Mouse (Mus musculus) C2C12 (cell line): ENCODE data around the gene Cdk4.

Experiments
- CTCF ChIP-seq: IDR thresholded peaks from one replicate; pipeline ENCODE4 v1.5.1; 2011; ENCODE audit not compliant: control insufficient read depth, insufficient read depth, insufficient read length
- FOSL1 ChIP-seq: IDR thresholded peaks from one replicate; pipeline ENCODE4 v1.8.0; 2011; ENCODE audit warnings: mild to moderate bottlenecking, low read length; ENCODE audit not compliant: poor library complexity, insufficient read depth, severe bottlenecking
- MAX ChIP-seq: IDR thresholded peaks from one replicate; pipeline ENCODE4 v1.6.1; 2011; ENCODE audit warnings: mild to moderate bottlenecking, control low read depth
- MYOG ChIP-seq: IDR thresholded peaks from one replicate; pipeline ENCODE4 v1.6.1; 2011; ENCODE audit not compliant: control insufficient read depth, insufficient read length; ENCODE audit errors: extremely low read depth
- USF1 ChIP-seq: IDR thresholded peaks from one replicate; pipeline ENCODE4 v1.6.1; 2011; ENCODE audit warnings: low read depth, mild to moderate bottlenecking, control low read depth, moderate library complexity

- TF ChIP-seq MYOG, result no peak
- no peak for TF ChIP-seq CTCF
- TF ChIP-seq USF1, result no peak
- TF ChIP-seq FOSL1, result no peak
- no peak for TF ChIP-seq MAX
These were observed 15.6 kb downstream of the Cdk4 start for GRCm38 (mm10) chr10:127078677-127079575.
